Mouse (Mus musculus): ENCODE data around the gene Wdr60. TPM values are rescaled to one million over a fixed set of nuclear protein-coding genes. Genes with fewer than 3 reads are reported as not detected.
"Not testable (repeated sequence)": the region's sequence is repeated elsewhere in the genome, so short reads cannot be mapped to it uniquely, and the experiment has no call there.

Gene Wdr60
- polyA plus RNA-seq, 1 experiment = 4.5 TPM

DNA sequence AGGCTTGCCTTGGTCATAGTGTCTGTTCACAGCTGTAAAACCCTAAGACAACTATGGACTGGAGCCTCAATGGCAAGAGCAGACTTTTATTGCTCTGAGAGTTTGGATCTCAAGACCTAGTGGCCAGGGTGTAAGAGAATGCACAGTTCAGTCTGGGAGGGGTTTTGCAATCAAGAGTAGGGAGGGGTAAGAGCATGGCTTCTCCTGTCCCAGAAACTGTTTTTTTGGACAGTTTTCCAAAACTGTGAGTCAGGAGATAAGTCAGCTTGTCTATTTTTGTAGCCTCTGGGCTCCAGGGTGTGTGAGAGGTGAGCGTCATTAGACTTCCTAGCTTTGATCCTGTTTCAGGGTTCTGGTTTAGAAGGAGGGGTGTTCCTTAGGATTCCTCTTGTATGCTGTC, 15.7 kb upstream of the Wdr60 start:
- no peak overlapping the region for H3K4me3 ChIP-seq
- H3K27me3 ChIP-seq (ENCODE audit: control insufficient read depth, insufficient read depth, insufficient read length) = no peaks in the 10 kb centered on the region
- no peaks in the 10 kb centered on the region for H3K36me3 ChIP-seq (ENCODE audit: control insufficient read depth, insufficient read depth)
- TF ChIP-seq CEBPB (IDR thresholded peaks at IDR 0.05; ENCODE audit: insufficient read depth, poor library complexity, severe bottlenecking) (0 out of 2 replicates have a peak, but pooled peaks have one; percentile 39), REST (IDR thresholded peaks at IDR 0.05; ENCODE audit: insufficient read depth, insufficient read length) (no peak)
- no peak overlapping the region for H3K4me2 ChIP-seq (ENCODE audit: low read depth)
- no peak overlapping the region for H3ac ChIP-seq (ENCODE audit: control insufficient read depth, insufficient read length)
- H3K79me2 ChIP-seq (ENCODE audit: control insufficient read depth, insufficient read depth) = peaks cover 22% of the 10 kb centered on the region

GRCm38 (mm10) chr12:116276961-116277360, 14.1 kb upstream of the Wdr60 start:
- TF ChIP-seq E2F4 (IDR thresholded peaks at IDR 0.05; ENCODE audit: insufficient read depth) (no peak), SRF (IDR thresholded peaks at IDR 0.05; ENCODE audit: control insufficient read depth, insufficient read length, low read depth) (no peak), REST (IDR thresholded peaks at IDR 0.05; ENCODE audit: insufficient read depth, insufficient read length) (no peak), MYOG (IDR thresholded peaks at IDR 0.05; ENCODE audit: control insufficient read depth in 1 of 3, insufficient read depth in 1 of 3, insufficient read length in 2 of 3, low read depth in 2 of 3) (no peak), MAX (IDR thresholded peaks at IDR 0.05; ENCODE audit: low read depth) (no peak), POLR2AphosphoS2 (IDR thresholded peaks at IDR 0.05; ENCODE audit: insufficient read length, low read depth) (no peak), TCF3 (IDR thresholded peaks at IDR 0.05; ENCODE audit: insufficient read length, low read depth) (no peak), USF1 (IDR thresholded peaks at IDR 0.05; ENCODE audit: low read depth) (no peak), TCF12 (IDR thresholded peaks at IDR 0.05; ENCODE audit: insufficient read depth, poor library complexity, severe bottlenecking) (no peak), CEBPB (IDR thresholded peaks at IDR 0.05; ENCODE audit: insufficient read depth, poor library complexity, severe bottlenecking) (no peak), POLR2A (IDR thresholded peaks at IDR 0.05; ENCODE audit: insufficient read length, low read depth) (no peak), MYOD1 (IDR thresholded peaks at IDR 0.05; ENCODE audit: control insufficient read depth in 1 of 3, insufficient read length in 2 of 3, low read depth in 2 of 3) (no peak)
- Histone ChIP-seq H3K36me3 (ENCODE audit: control insufficient read depth, insufficient read depth) (no peaks in the 10 kb centered on the region), H3ac (ENCODE audit: control insufficient read depth, insufficient read length) (no peak overlapping the region), H3K4me2 (ENCODE audit: low read depth) (no peak overlapping the region), H3K27me3 (ENCODE audit: control insufficient read depth, insufficient read depth, insufficient read length) (no peaks in the 10 kb centered on the region), H3K79me2 (ENCODE audit: control insufficient read depth, insufficient read depth) (peaks cover 6% of the 10 kb centered on the region), H3K4me3 (no peak overlapping the region)

GRCm38 (mm10) chr12:116275631-116276030, 12.8 kb upstream of the Wdr60 start:
- Histone ChIP-seq H3K4me3 (no peak overlapping the region), H3K79me2 (ENCODE audit: control insufficient read depth, insufficient read depth) (no peaks in the 10 kb centered on the region), H3K4me2 (ENCODE audit: low read depth) (no peak overlapping the region), H3ac (ENCODE audit: control insufficient read depth, insufficient read length) (no peak overlapping the region), H3K36me3 (ENCODE audit: control insufficient read depth, insufficient read depth) (no peaks in the 10 kb centered on the region), H3K27me3 (ENCODE audit: control insufficient read depth, insufficient read depth, insufficient read length) (no peaks in the 10 kb centered on the region)
- TF ChIP-seq REST (IDR thresholded peaks at IDR 0.05; ENCODE audit: insufficient read depth, insufficient read length) = no peak
- no peak for TF ChIP-seq SRF (IDR thresholded peaks at IDR 0.05; ENCODE audit: control insufficient read depth, insufficient read length, low read depth)
- TF ChIP-seq TCF12 (IDR thresholded peaks at IDR 0.05; ENCODE audit: insufficient read depth, poor library complexity, severe bottlenecking) = no peak
- TF ChIP-seq MAX (IDR thresholded peaks at IDR 0.05; ENCODE audit: low read depth) = no peak
- TF ChIP-seq POLR2A (IDR thresholded peaks at IDR 0.05; ENCODE audit: insufficient read length, low read depth) = no peak
- no peak for TF ChIP-seq MYOD1 (IDR thresholded peaks at IDR 0.05; ENCODE audit: control insufficient read depth in 1 of 3, insufficient read length in 2 of 3, low read depth in 2 of 3)
- no peak for TF ChIP-seq E2F4 (IDR thresholded peaks at IDR 0.05; ENCODE audit: insufficient read depth)
- TF ChIP-seq USF1 (IDR thresholded peaks at IDR 0.05; ENCODE audit: low read depth) = no peak
- TF ChIP-seq POLR2AphosphoS2 (IDR thresholded peaks at IDR 0.05; ENCODE audit: insufficient read length, low read depth) = no peak
- no peak for TF ChIP-seq TCF3 (IDR thresholded peaks at IDR 0.05; ENCODE audit: insufficient read length, low read depth)
- no peak for TF ChIP-seq MYOG (IDR thresholded peaks at IDR 0.05; ENCODE audit: control insufficient read depth in 1 of 3, insufficient read depth in 1 of 3, insufficient read length in 2 of 3, low read depth in 2 of 3)
- TF ChIP-seq CEBPB (IDR thresholded peaks at IDR 0.05; ENCODE audit: insufficient read depth, poor library complexity, severe bottlenecking) = no peak

DNA sequence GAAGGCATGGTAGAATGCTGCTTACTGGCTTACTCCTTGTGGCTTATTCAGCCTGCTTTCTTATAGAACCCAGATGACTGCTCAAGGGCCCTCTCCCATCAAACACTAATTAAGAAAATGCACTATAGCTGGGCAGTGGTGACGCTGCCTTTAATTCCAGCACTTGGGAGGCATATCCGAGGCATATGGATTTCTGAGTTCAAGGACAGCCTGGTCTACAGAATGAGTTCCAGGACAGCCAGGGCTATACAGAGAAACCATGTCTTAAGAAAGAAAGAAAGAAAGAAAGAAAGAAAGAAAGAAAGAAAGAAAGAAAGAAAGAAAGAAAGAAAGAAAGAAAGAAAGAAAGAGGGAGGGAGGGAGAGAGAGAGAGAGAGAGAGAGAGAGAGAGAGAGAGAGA, 12.3 kb upstream of the Wdr60 start, which contains the start of gene Gm11027:
Gene Gm11027, plus strand, starts transcription at position 301 of the 400 bp plus-strand sequence.
- not testable (repeated sequence) for H3K4me3 ChIP-seq; H3K4me2 ChIP-seq (ENCODE audit: low read depth); H3K79me2 ChIP-seq (ENCODE audit: control insufficient read depth, insufficient read depth); H3K36me3 ChIP-seq (ENCODE audit: control insufficient read depth, insufficient read depth); H3K27me3 ChIP-seq (ENCODE audit: control insufficient read depth, insufficient read depth, insufficient read length); H3ac ChIP-seq (ENCODE audit: control insufficient read depth, insufficient read length)

GRCm38 (mm10) chr12:116273733-116274132, 10.9 kb upstream of the Wdr60 start:
- TF ChIP-seq TCF12 (IDR thresholded peaks at IDR 0.05; ENCODE audit: insufficient read depth, poor library complexity, severe bottlenecking) (no peak), USF1 (IDR thresholded peaks at IDR 0.05; ENCODE audit: low read depth) (no peak), POLR2AphosphoS2 (IDR thresholded peaks at IDR 0.05; ENCODE audit: insufficient read length, low read depth) (no peak)
- Histone ChIP-seq H3ac (ENCODE audit: control insufficient read depth, insufficient read length) (no peak overlapping the region), H3K79me2 (ENCODE audit: control insufficient read depth, insufficient read depth) (no peaks in the 10 kb centered on the region), H3K27me3 (ENCODE audit: control insufficient read depth, insufficient read depth, insufficient read length) (no peaks in the 10 kb centered on the region), H3K4me2 (ENCODE audit: low read depth) (no peak overlapping the region), H3K36me3 (ENCODE audit: control insufficient read depth, insufficient read depth) (no peaks in the 10 kb centered on the region), H3K4me3 (no peak overlapping the region)

- no peak overlapping the region for H3K4me3 ChIP-seq
- TF ChIP-seq POLR2AphosphoS2 (IDR thresholded peaks at IDR 0.05; ENCODE audit: insufficient read length, low read depth) = no peak
- no peak for TF ChIP-seq MAX (IDR thresholded peaks at IDR 0.05; ENCODE audit: low read depth)
- TF ChIP-seq CEBPB (IDR thresholded peaks at IDR 0.05; ENCODE audit: insufficient read depth, poor library complexity, severe bottlenecking) = no peak
- no peak for TF ChIP-seq MYOG (IDR thresholded peaks at IDR 0.05; ENCODE audit: control insufficient read depth in 1 of 3, insufficient read depth in 1 of 3, insufficient read length in 2 of 3, low read depth in 2 of 3)
- no peak for TF ChIP-seq SRF (IDR thresholded peaks at IDR 0.05; ENCODE audit: control insufficient read depth, insufficient read length, low read depth)
- no peak for TF ChIP-seq MYOD1 (IDR thresholded peaks at IDR 0.05; ENCODE audit: control insufficient read depth in 1 of 3, insufficient read length in 2 of 3, low read depth in 2 of 3)
- TF ChIP-seq POLR2A (IDR thresholded peaks at IDR 0.05; ENCODE audit: insufficient read length, low read depth) = no peak
- no peak overlapping the region for H3ac ChIP-seq (ENCODE audit: control insufficient read depth, insufficient read length)
- H3K36me3 ChIP-seq (ENCODE audit: control insufficient read depth, insufficient read depth) = no peaks in the 10 kb centered on the region
- H3K27me3 ChIP-seq (ENCODE audit: control insufficient read depth, insufficient read depth, insufficient read length) = no peaks in the 10 kb centered on the region
- no peaks in the 10 kb centered on the region for H3K79me2 ChIP-seq (ENCODE audit: control insufficient read depth, insufficient read depth)
- H3K4me2 ChIP-seq (ENCODE audit: low read depth) = no peak overlapping the region
Observed at GRCm38 (mm10) chr12:116271071-116271470, 8.2 kb upstream of the Wdr60 start.
